Mouse (Mus musculus) left cerebral cortex, postnatal 10 days (tissue): ENCODE results near the gene Podn. TPM values are rescaled to one million over a fixed set of nuclear protein-coding genes. Genes with fewer than 3 reads are reported as not detected.
"Not testable (repeated sequence)": the region's sequence is repeated elsewhere in the genome, so short reads cannot be mapped to it uniquely, and the experiment has no call there.

Experiments
- DNase-seq, 2 experiments: peaks; one replicate each; pipeline ENCODE4 v3.0.0; 2021 to 2022; ENCODE audit warnings: low spot score in 2 of 2, mixed read lengths in 1 of 2; ENCODE audit errors: extremely low spot score in 1 of 2
- intact Hi-C: fragments of 180-260 bp; cut with DNase I; formaldehyde crosslinking; loops from one replicate; pipeline ENCODE4 v1.15.1; 2025
- total RNA-seq, 2 experiments: library from RNA; stranded (reverse); gene quantifications; 2 replicates each; pipeline ENCODE4 v1.2.3; 2021

The Podn gene
- 1 to 10 TPM; 4.4 to 5.8 TPM for total RNA-seq

DNA sequence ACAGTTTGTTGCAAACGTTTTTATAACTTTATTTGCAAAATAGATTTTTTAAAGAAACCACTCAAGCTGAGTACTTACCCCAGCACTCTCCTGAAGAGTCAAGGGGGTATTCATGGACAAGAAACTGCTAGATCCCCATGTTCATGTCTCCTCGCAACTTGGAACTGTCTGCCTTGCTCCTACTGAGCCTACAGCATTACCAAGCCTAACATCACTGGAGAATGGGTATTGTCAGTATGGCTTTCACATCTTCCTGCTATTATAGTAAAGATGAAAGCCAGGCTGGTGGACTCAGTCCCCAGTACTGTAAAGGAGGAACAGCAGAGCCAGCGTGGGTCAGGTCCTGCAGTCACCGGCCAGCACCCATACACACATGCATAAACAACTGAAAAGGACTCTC, at the start of gene Podn:
Gene Podn (minus strand): TSS at position 101 of the 400 bp plus-strand sequence.
- intact Hi-C loops: no loop called here
- no peak for DNase-seq

- intact Hi-C loops, DNase-seq: not testable (repeated sequence)
These were observed 49.3 kb upstream of the Podn start for GRCm38 (mm10) chr4:108145554-108145953.

- no peak for DNase-seq
- intact Hi-C loops: no loop called here
These were observed 48.6 kb upstream of the Podn start, which contains the start of gene Scp2 for GRCm38 (mm10) chr4:108144880-108145279. TSS of gene Scp2 (minus strand) at chr4:108144998.

GRCm38 (mm10) chr4:108143778-108144177, 47.5 kb upstream of the Podn start:
- no peak for DNase-seq
- intact Hi-C loops: no loop called here

GRCm38 (mm10) chr4:108143178-108143577, 46.9 kb upstream of the Podn start:
- intact Hi-C loops, DNase-seq: not testable (repeated sequence)

DNA sequence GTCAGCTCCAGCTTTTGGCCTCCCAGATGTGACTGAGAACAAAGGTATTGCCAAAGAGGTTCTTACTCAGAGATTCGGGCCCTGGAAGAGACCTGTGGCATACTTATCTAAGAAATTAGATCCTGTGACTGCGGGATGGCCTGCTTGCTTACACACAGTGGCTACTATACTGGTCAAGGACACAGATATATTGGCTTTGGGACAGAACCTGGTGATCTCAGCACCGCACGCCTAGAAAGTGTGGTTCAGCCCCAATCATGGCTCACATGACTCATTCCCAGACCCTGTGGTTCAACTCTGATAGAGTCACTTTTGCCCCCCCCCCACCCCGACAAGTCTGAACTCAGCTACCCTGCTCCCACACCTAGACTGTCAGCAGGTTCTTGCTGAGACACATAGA, 40.7 kb upstream of the Podn start:
- DNase-seq: no peak
- intact Hi-C loops: no loop called here

GRCm38 (mm10) chr4:108130452-108130851, 34.2 kb upstream of the Podn start:
- intact Hi-C loops: no loop called here

GRCm38 (mm10) chr4:108128339-108128738, 32.1 kb upstream of the Podn start:
- no peak for DNase-seq
- intact Hi-C loops: no loop called here

More at GRCm38 (mm10) chr4:108130452-108130851, 34.2 kb upstream of the Podn start:
- no peak for DNase-seq

DNA sequence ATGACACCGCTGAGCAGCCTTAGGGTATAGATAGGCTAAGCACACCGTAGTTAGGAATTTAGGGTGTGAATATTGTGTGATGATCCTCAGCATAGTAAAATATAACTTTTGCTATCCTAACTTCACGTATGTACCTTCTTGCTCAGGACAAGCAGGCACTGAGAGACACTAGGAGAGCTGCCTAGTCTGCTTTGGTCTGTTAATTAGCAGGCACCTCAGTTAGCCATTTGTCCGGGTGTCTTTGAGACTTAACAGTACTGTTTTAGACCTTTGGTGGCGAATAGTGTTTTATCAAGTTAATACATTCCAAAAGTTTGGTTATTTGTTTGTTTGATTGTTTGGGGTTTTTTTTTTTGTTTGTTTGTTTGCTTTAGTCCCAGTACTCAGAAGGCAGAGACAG, 31.3 kb upstream of the Podn start:
- intact Hi-C loops: no loop called here

DNA sequence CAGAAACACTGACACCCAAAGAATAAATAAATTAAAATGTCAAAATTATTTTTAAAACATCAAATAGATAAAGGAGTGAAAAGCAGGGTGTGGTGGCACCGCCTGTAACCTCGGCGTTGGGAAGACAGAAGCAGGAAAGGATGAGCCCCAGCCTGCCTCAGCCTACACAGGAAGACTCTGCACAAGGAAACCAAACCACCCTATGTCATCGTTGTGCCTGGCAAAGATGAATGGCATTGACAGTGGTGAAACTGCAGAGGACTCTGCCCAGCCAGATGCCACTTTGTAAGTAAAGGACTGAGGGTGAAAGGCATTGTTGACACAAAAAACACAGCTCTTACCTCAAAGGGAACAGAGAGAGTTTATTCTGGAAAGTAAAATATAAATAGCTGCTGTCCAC, 30.0 kb upstream of the Podn start:
- DNase-seq: no peak
- intact Hi-C loops: no loop called here

More for the DNA sequence above, 31.3 kb upstream of the Podn start:
- no peak for DNase-seq

DNA sequence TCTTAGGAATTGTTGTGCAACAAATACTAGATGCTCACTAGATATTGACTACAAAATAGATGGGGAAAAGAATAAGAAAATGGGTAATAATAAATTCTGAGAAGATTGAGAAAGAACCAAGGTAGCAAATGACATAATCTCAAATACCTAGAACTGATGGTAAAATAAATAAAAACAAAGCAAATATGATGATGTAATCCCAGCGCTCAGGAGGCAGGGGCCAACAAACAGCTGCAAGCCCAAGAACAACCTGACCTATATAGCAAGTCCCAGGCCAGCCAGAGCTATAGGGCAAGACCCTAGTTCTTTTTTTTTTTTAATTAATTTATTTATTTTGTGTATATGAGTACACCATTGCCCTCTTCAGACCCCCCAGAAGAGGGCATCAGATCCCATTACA, 27.9 kb upstream of the Podn start:
- intact Hi-C loops: no loop called here
- no peak for DNase-seq

DNA sequence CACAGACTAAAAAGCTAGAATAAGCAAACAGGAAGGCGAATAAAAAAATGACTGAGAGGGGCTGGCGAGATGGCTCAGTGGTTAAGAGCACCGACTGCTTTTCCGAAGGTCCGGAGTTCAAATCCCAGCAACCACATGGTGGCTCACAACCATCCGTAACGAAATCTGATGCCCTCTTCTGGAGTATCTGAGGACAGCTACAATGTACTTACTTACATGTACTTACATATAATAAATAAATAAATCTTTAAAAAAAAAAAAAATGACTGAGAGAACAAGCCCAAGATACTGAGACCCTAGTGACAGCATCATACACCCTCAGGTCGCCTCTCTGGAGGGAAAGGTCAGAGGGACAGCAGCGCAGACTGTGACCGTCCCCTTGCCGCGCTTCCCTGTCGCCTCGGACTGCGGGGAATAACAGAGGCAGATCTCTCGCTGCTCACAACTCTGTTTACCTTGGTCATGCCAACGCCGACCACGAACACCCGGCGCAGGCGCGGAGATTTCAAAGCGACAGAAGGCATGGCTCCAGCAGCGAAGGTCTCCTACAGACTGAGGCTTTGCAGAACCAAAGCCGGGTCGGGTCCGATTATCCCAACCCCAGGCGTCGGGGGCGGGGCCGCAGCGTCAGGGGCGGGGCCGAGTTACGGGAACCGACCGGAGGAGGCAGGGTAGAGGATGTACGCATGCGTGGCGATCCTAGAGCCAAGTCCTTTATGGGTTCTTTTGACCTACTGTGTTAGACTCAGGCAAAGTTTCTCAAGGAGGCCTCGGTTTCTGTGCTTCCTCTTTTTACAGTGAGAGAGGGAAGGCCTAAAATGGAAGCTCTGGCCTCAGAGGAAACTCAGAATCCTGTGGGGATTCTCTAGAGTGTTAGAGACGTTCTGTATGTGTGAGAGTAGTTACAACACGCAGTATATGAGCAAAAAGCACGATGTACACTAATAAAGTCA, 22.0 kb upstream of the Podn start:
- intact Hi-C loops: loop anchor here (5.0 kb wide), 1 partner anchor 181 kb away; no protein-coding TSS in a partner anchor

GRCm38 (mm10) chr4:108117488-108117887, 21.2 kb upstream of the Podn start:
- intact Hi-C loops: loop anchor here (5.0 kb wide), 1 partner anchor 180 kb away; no protein-coding TSS in a partner anchor
- DNase-seq: no peak

More for the DNA sequence above, 22.0 kb upstream of the Podn start:
- DNase-seq: peak; percentile 88 to 95

DNA sequence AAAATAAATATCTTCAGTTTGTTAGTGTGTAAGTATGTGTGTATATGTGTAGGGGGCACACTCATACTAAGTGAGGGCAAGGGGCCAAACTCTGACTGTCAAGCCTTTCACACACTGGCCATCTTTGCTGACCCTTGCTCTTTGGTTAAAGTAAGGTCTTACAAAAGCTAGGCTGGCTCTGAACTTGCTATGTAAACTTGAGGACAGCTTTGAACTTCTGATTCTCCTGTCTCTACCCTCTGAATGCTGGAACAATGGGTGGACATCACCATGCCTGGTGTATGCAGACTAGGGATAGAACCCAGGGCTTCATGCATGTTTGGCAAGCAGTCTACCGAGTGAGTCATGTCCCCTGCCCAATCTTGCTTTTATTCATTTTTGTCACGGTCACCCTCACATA, 20.2 kb upstream of the Podn start:
- no peak for DNase-seq
- intact Hi-C loops: loop anchor here (5.0 kb wide), 1 partner anchor 179 kb away; no protein-coding TSS in a partner anchor

DNA sequence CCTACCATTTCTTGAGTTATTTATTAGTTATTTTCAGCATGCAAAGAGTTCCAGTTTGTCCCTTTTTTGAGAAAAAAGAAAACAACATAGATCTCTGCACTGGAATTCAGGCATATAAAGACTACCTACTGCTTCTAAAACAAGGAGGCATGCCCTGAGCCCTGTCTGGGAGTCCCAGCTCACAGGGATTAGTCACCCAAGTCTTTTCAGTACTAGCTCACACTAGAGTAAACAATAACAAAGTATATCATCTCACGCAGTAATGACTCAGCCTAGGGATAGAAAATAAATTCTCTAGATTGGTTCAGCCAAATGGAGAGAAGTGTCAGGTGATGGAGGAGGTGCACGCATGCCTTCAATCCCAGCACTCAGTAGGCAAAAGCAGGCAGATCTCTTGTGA, 14.5 kb upstream of the Podn start:
- DNase-seq: no peak
- intact Hi-C loops: no loop called here

DNA sequence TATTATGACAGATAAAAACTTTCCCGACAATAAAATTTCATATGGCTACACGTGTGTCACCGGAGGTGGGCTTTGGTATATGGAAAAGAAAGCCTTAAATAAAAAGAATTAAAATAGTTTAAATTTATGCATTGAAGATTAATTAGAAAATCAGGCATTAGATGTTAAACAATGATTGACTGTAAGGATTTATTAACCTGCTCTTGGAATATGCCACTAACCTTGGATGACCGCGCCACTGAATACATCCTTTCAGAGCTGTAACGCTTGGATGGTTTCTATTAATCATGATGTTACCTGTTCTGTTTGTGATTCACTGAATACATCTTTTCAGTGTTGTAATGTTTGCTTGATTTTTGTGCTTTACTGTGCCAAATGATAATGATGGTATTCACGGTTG, 13.5 kb upstream of the Podn start:
- DNase-seq: no peak
- intact Hi-C loops: no loop called here

GRCm38 (mm10) chr4:108092741-108093397, 3.4 kb downstream of the Podn start:
- intact Hi-C loops: no loop called here
- no peak for DNase-seq

DNA sequence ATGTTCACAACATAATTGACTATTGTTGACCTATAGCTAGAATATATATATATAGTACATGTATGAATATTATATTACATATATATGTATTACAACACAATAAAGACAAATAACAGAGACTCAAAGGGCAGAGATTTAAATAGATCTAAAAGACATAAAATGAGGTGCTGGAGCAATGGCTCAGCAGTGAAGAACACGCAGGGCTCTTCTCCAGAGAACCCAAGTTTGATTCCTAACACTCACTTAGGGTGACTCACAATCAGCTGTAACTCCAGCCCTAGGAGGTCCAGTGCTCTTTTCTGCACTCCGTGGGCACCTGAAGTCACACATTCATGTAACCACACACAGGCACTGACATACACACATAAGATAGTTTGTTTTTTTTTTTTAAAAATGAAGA, 12.3 kb downstream of the Podn start:
- intact Hi-C loops: no loop called here
- DNase-seq: no peak

- intact Hi-C loops: no loop called here
- DNase-seq: no peak
These were observed 13.1 kb downstream of the Podn start for GRCm38 (mm10) chr4:108083032-108083735.
